Mouse (Mus musculus) lung, embryonic 14.5 days (tissue): ENCODE measurements at regions not wholly inside any gene's neighbourhood (a gene's known extent, or its start where the extent isn't known, plus 50 kb on each side); places are given as distances from the start of the nearest gene placed in this dataset.

Experiments
- ATAC-seq: fragments of 200-750 bp; cut with Nextera tagmentation; 2 replicates; pipeline ENCODE4 v1.8.0; 2017; ENCODE audit warnings: mild to moderate bottlenecking, moderate TSS enrichment, moderate library complexity; ENCODE audit not compliant: insufficient read depth
- DNase-seq: peaks from one replicate; pipeline ENCODE4 v3.0.0-alpha.2; 2015
- H3K27ac ChIP-seq: fragments of 300-500 bp; sonication (generic); 2 replicates; pipeline ENCODE4 v1.5.1; 2014; ENCODE audit warnings: low read depth, mild to moderate bottlenecking, moderate library complexity
- H3K27me3 ChIP-seq: fragments of 300-500 bp; sonication (generic); 2 replicates; pipeline ENCODE4 v1.6.1; 2014; ENCODE audit warnings: low read length, control low read depth; ENCODE audit not compliant: insufficient read depth
- H3K36me3 ChIP-seq: fragments of 300-500 bp; sonication (generic); 2 replicates; pipeline ENCODE4 v1.6.1; 2014; ENCODE audit warnings: control low read depth; ENCODE audit not compliant: insufficient read depth
- H3K4me1 ChIP-seq: fragments of 300-500 bp; sonication (generic); 2 replicates; pipeline ENCODE4 v1.6.1; 2014; ENCODE audit warnings: antibody characterized with exemption, control low read depth; ENCODE audit not compliant: insufficient read depth
- H3K4me2 ChIP-seq: fragments of 300-500 bp; sonication (generic); 2 replicates; pipeline ENCODE4 v1.6.1; 2014; ENCODE audit warnings: mild to moderate bottlenecking
- H3K4me3 ChIP-seq: fragments of 300-500 bp; sonication (generic); 2 replicates; pipeline ENCODE4 v1.5.1; 2014; ENCODE audit warnings: low read depth, low read length
- H3K9ac ChIP-seq: fragments of 300-500 bp; sonication (generic); 2 replicates; pipeline ENCODE4 v1.6.1; 2014
- H3K9me3 ChIP-seq: fragments of 300-500 bp; sonication (generic); 2 replicates; pipeline ENCODE4 v1.6.1; 2016; ENCODE audit warnings: low read depth, low read length, control low read depth
- CTCF ChIP-seq: IDR thresholded peaks from 2 replicates; pipeline ENCODE4 v1.5.1; 2016; ENCODE audit warnings: antibody characterized with exemption, low read depth
- WGBS: fragments of 180-500 bp; shearing (Covaris S2); extraction: QIAGEN DNeasy Blood & Tissue Kit; methylation state at CpG from one replicate; pipeline ENCODE4 v1.1.7; 2014; 5-methylcytosine and 5-hydroxymethylcytosine counted together

GRCm38 (mm10) chr9:43943522-43943921, 99.7 kb upstream of the Thy1 start:
- H3K9me3 ChIP-seq = no peaks in the 10 kb centered on the region
- no peak overlapping the region for H3K4me3 ChIP-seq
- H3K27me3 ChIP-seq = no peaks in the 10 kb centered on the region
- ATAC-seq = no peak
- no peak for DNase-seq
- H3K9ac ChIP-seq = no peak overlapping the region
- no peak overlapping the region for H3K4me2 ChIP-seq
- WGBS = 35% methylated on average over 6 of the region's 6 CpGs
- no peaks in the 10 kb centered on the region for H3K4me1 ChIP-seq
- H3K27ac ChIP-seq = no peak overlapping the region
- H3K36me3 ChIP-seq = no peaks in the 10 kb centered on the region
- no peak for TF ChIP-seq CTCF

DNA sequence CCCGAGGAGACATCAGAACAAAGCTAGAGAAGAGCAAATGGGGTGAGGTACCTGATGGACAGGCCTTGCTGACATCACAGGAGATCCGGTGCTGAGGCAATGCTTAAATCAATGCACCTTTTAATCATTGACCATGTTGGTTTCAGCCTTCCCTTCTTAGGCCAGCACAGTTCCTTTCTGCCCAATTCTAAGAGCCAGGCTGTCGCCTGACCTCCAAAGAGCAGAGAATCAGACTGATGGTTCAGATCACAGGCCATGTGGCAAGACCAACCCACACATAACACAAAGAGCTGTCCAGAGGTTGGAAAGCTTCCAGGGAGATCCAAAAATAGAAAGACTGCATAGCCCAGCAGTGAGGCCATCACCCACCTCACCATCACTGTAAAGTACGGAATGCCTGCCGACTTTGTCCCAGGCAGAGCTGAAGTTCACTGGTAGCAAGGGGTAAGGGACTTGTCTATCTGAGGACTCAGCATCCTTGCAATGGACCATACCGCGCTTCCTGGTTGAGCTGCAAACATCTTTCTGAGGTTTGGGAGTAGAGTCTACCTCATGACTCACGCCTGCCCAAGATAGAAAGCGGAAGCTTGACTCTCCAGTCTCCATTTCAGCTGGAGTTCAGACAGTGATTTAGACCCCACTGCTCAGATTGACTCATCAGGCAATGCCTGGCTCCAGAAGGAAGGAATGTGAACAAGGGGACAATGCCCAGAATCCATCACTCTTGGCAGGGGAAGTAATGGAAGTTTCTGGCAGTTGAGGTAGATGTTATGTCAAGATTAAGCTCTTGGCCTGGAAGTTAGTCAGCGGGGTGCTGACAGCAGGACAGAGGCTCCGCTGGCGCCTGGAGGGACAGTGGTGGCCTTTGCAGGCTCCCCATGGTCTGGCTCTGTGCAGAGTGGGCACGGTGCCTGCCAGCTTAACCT, 98.1 kb upstream of the Thy1 start:
- Histone ChIP-seq H3K27ac (no peak overlapping the region; the same call in 1 of the 2 replicates), H3K36me3 (no peaks in the 10 kb centered on the region), H3K4me1 (no peaks in the 10 kb centered on the region), H3K9me3 (no peaks in the 10 kb centered on the region), H3K4me2 (no peak overlapping the region), H3K27me3 (no peaks in the 10 kb centered on the region), H3K4me3 (no peak overlapping the region), H3K9ac (no peak overlapping the region)
- ATAC-seq (no peak), DNase-seq (peak; percentile 10)
- TF ChIP-seq CTCF = no peak
- WGBS = 69% methylated on average over 13 of the region's 13 CpGs

DNA sequence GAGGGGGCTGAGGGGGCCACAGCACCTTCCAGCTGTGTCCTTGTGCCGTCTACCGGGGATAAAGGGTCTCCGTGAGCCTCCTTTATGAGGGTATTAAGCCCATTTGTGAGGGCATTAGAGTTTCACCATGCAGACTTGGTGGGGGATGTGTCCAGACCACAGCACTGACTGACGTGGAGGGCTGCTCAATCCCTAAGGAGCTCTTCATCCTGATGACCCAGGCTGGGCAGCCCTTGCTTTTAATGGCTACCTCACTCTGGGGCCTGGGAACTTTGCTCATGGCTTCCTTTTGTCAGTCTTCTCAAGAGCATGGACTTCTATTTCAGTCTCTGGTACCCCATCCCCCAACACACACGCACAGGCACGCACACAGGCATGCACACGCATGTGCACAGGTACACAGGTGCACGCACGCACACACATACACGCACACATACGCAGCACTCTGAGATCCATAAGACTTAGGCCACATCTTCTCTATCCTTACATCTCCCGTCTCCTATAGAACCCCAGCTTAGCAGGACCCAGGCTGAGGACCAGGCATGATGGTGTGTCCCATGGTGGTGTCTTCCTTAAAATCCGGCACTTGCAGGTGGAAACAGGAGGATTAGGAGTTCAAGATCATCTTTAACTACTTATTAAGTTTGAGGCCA, 97.1 kb upstream of the Thy1 start:
- no peak overlapping the region; the same call in 1 of the 2 replicates for H3K27ac ChIP-seq
- ATAC-seq (no peak), DNase-seq (no peak)
- 87% methylated on average over 13 of the region's 13 CpGs for WGBS
- H3K27me3 ChIP-seq = no peaks in the 10 kb centered on the region
- H3K4me2 ChIP-seq = no peak overlapping the region
- no peaks in the 10 kb centered on the region for H3K4me1 ChIP-seq
- no peaks in the 10 kb centered on the region for H3K36me3 ChIP-seq
- H3K9ac ChIP-seq = no peak overlapping the region
- no peak overlapping the region for H3K4me3 ChIP-seq
- H3K9me3 ChIP-seq = no peaks in the 10 kb centered on the region
- no peak for TF ChIP-seq CTCF

DNA sequence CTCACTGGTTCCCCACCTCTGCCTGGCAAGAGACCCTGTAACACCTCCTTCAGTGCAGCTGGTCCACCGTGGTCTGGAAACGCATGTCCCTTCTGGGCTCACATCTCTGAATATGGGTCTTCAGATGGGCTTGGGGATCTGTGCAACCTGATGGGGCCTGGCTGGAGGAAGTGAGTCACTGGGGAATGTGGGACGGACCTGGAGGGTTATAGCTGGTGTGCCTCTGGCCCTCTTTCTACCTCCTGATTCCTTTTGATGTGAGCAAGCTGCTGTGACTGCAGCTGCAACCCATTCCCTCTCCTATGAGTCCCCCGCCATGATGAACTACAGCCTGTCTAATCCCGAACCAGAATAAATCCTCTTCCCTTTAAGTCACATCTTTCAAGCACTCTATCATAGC, 96.1 kb upstream of the Thy1 start:
- Histone ChIP-seq H3K9ac (no peak overlapping the region), H3K27me3 (no peaks in the 10 kb centered on the region), H3K4me2 (no peak overlapping the region), H3K4me3 (no peak overlapping the region), H3K4me1 (no peaks in the 10 kb centered on the region), H3K27ac (no peak overlapping the region), H3K9me3 (no peaks in the 10 kb centered on the region), H3K36me3 (no peaks in the 10 kb centered on the region)
- TF ChIP-seq CTCF = no peak
- 67% methylated on average over 5 of the region's 5 CpGs for WGBS
- DNase-seq (no peak), ATAC-seq (no peak)

DNA sequence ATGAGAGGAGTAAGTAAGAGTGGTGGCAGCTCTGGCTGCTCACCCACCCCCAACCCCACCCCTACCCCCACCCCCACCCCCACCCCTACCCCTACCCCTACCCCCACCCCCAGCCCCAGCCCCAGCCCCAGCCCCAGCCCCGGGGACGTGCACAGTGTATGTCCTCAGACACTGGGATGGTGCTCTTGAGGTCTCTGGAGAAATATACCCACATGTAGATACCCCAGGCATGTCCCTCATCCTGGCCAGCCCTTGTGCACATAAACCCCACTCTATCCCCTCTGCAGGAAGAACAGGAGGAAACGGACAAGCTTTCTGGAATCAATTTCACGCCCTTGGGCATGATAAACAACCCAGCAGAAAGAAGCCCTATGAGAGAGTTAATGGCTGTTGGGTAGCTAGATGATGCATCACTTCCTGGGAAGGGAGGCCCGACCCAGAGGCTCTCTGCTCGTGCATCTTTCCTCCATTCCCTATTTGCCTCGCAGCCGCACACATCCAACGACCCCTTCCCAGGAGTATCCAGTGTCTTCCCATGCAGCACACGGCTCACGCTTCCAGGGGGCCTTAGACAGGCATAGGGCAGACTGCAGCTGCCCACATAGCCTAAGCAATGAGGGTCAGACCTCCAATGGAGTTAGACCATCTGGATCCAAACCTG, 95.6 kb upstream of the Thy1 start:
- no peaks in the 10 kb centered on the region for H3K27me3 ChIP-seq
- 42% methylated on average over 11 of the region's 11 CpGs for WGBS
- ATAC-seq (no peak), DNase-seq (no peak)
- H3K4me3 ChIP-seq = no peak overlapping the region
- no peaks in the 10 kb centered on the region for H3K9me3 ChIP-seq
- H3K27ac ChIP-seq = no peak overlapping the region
- H3K4me1 ChIP-seq = no peaks in the 10 kb centered on the region
- TF ChIP-seq CTCF = no peak
- H3K9ac ChIP-seq = no peak overlapping the region
- H3K4me2 ChIP-seq = no peak overlapping the region
- no peaks in the 10 kb centered on the region for H3K36me3 ChIP-seq

DNA sequence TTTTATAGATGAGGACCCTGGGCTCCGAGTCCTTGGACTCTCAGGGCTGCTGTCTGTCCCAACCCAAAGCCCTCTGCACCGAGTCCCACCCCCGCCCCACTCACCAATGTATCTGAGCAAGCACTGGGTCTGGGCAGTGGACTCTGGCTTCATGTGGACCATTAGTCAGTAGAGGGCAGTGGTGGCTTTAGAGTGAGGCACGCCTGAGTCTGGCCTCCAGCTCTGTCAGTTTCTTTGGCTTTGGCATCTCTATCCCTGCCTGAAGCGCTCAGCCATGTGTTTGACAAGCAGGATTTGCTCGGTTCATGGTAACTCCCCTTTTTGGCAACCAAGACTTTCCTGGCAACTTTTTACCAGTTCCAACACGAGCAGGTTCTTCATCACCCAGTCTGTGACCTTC, 90.1 kb upstream of the Thy1 start:
- Histone ChIP-seq H3K9me3 (no peaks in the 10 kb centered on the region), H3K9ac (no peak overlapping the region), H3K4me1 (no peaks in the 10 kb centered on the region), H3K4me2 (no peak overlapping the region), H3K36me3 (no peaks in the 10 kb centered on the region), H3K27ac (no peak overlapping the region), H3K4me3 (no peak overlapping the region), H3K27me3 (no peaks in the 10 kb centered on the region)
- TF ChIP-seq CTCF = peak; percentile 21; the same call in 1 of the 2 replicates
- DNase-seq (peak; percentile 5), ATAC-seq (no peak)
- WGBS = 36% methylated on average over 7 of the region's 7 CpGs

DNA sequence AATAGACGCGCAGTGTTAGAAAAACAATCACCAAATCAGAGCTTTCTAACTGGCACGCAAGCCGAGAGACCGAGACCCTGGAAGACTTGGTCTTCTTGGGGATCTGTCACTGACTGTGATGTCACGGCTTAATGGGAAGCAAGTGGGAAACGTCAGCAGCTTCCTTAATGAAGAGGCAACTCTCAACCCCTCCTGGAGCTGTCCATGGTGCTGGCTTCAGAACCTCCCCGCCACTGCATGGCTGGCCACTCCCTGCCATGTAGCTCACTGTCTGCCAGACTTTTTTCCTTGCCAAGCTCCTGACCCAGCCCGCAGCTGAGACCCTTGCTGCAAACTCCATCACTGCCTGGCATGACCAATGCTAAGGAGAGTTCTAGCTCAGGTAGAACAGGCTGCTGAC, 83.6 kb upstream of the Thy1 start:
- Histone ChIP-seq H3K4me2 (no peak overlapping the region), H3K9me3 (no peaks in the 10 kb centered on the region), H3K27ac (no peak overlapping the region), H3K4me1 (no peaks in the 10 kb centered on the region), H3K9ac (no peak overlapping the region), H3K4me3 (no peak overlapping the region), H3K36me3 (no peaks in the 10 kb centered on the region), H3K27me3 (no peaks in the 10 kb centered on the region)
- no peak for TF ChIP-seq CTCF
- ATAC-seq (no peak), DNase-seq (peak; percentile 91)
- WGBS = 19% methylated on average over 9 of the region's 9 CpGs
